Mouse (Mus musculus) c-Kit-negative CD71-positive TER-119-positive erythroid progenitor cells, embryonic 14.5 days (primary cell): ENCODE measurements around the gene Pcna.
A peak's percentile ranks its signal among the peaks of the same experiment; 100 is the strongest.
"Not testable (repeated sequence)": the region's sequence is repeated elsewhere in the genome, so short reads cannot be mapped to it uniquely, and the experiment has no call there.

Experiments used
- DNase-seq: peaks from one replicate; pipeline ENCODE4 v3.0.0-alpha.2; 2013; ENCODE audit warnings: low read depth, low spot score

Gene Pcna

GRCm38 (mm10) chr2:132252542-132253528, at the start of gene Pcna:
Gene Pcna, minus strand, starts transcription at chr2:132253314.
- peak; percentile 96 for DNase-seq

GRCm38 (mm10) chr2:132301436-132301835, 48.3 kb upstream of the Pcna start:
- no peak for DNase-seq

- no peak for DNase-seq
These were observed 45.1 kb upstream of the Pcna start for GRCm38 (mm10) chr2:132298250-132298649.

GRCm38 (mm10) chr2:132293694-132294450, 40.8 kb upstream of the Pcna start:
- DNase-seq = no peak

GRCm38 (mm10) chr2:132292083-132292482, 39.0 kb upstream of the Pcna start:
- no peak for DNase-seq

GRCm38 (mm10) chr2:132291265-132291664, 38.2 kb upstream of the Pcna start:
- DNase-seq = no peak

GRCm38 (mm10) chr2:132290808-132291207, 37.7 kb upstream of the Pcna start:
- DNase-seq = no peak

GRCm38 (mm10) chr2:132289213-132289612, 36.1 kb upstream of the Pcna start:
- DNase-seq = not testable (repeated sequence)

GRCm38 (mm10) chr2:132286376-132287076, 33.4 kb upstream of the Pcna start:
- DNase-seq = no peak

- not testable (repeated sequence) for DNase-seq
These were observed 32.6 kb upstream of the Pcna start for GRCm38 (mm10) chr2:132285722-132286121.

- DNase-seq = no peak
These were observed 31.5 kb upstream of the Pcna start for GRCm38 (mm10) chr2:132284492-132285139.

GRCm38 (mm10) chr2:132283236-132284070, 30.3 kb upstream of the Pcna start:
- DNase-seq = no peak

- no peak for DNase-seq
These were observed 29.5 kb upstream of the Pcna start for GRCm38 (mm10) chr2:132282453-132283174.

- no peak for DNase-seq
These were observed 28.7 kb upstream of the Pcna start for GRCm38 (mm10) chr2:132281560-132282452.

- DNase-seq = no peak
These were observed 27.5 kb upstream of the Pcna start for GRCm38 (mm10) chr2:132280518-132281120.

GRCm38 (mm10) chr2:132279978-132280377, 26.9 kb upstream of the Pcna start:
- no peak for DNase-seq

GRCm38 (mm10) chr2:132279336-132279882, 26.3 kb upstream of the Pcna start:
- no peak for DNase-seq

- DNase-seq = no peak
These were observed 25.2 kb upstream of the Pcna start for GRCm38 (mm10) chr2:132278273-132278853.
